Mouse (Mus musculus): ENCODE results near the gene Tpmt.

DNA sequence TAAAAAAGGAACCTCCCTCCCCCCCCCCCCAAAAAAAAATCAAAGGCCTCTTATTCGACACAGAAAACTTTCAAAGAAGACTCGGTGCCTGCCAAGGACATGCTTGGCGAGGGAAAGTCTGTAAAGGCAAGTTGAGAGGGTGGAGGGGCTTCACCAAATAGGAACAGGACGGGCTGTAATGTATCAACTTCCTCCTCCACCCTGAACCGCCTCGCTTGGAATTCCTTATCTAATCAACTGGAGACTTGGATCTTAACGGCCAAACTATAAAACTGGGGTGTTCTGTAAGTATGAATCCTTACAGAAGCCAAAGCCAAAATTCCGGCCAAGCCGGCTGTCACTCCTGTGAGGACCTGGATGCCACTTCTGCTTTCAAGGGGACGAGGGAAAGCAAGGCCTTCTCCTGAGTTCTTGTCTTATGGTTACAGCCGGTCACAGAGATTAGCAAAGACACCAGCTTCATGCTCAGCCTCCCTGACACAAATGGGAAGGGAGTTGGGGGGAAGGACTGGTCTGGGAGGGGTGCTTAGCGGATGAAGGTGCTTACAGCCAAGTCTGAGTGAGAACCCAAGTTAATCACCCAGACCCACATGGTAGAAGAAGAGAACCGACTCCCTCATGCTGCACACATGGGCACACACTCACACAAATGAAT, 64.6 kb downstream of the Tpmt start:
- TF ChIP-seq CTCF (IDR thresholded peaks at IDR 0.05; ENCODE audit: control insufficient read depth, insufficient read depth, insufficient replicate concordance, low read depth, low read length) = no peak
- no peak for TF ChIP-seq POLR2A (IDR thresholded peaks at IDR 0.05; ENCODE audit: control insufficient read depth, low read depth, low read length)
